Mouse (Mus musculus): ENCODE results near the gene Tecr. TPM values are rescaled to one million over a fixed set of nuclear protein-coding genes. Genes with fewer than 3 reads are reported as not detected.
A peak's percentile ranks its signal among the peaks of the same experiment; 100 is the strongest.
"Not testable (repeated sequence)": the region's sequence is repeated elsewhere in the genome, so short reads cannot be mapped to it uniquely, and the experiment has no call there.

The Tecr gene
- polyA plus RNA-seq, 1 experiment = 913 TPM

DNA sequence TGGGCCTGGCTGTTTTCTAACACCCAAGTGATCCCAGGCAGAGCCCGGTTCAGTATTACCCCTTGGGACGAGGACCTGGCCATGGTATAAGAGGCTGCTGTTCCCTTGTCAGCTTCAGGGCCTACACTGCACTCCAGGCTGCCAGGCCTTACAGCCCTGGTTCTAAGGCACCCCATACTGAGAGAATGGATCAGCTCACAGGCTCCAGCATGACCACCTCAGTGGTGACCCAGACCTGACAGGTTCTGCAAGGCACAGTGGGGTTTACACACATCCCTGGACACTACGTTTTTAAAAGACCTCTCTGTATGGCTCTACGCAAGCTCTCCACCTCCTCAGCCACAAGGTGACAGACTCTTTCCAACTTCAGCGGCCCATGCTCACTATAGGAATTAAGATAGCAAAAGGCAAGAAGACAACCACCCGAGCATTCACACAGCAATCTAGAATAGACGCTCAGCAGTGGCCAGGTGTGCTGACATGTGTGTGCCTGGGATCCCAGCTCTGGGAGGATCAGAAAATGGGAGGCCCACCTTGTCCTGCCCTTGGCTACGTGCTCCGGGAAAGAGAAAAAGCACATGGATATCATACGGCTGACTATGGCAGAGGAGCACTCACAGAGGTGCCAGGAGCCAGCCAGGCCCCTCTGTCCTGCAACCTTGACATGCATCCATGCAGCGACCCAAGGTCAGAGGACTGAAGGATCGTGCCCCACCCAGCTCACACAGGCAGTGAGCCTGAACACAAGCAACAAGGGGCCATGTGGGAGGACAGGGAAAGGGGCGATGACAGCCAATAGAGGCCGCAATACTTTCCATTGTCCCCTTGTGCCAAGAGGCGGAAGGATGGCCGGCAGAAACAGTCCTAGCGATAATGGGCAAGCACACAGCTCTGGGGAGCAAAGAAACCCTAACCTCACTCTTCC is 29.4 kb downstream of the Tecr start:
- TF ChIP-seq POLR2A (IDR thresholded peaks at IDR 0.05; ENCODE audit: borderline replicate concordance, extremely low read depth, insufficient read depth, insufficient read length, poor library complexity, severe bottlenecking) (no peak), CTCF (IDR thresholded peaks at IDR 0.05; ENCODE audit: borderline replicate concordance, extremely low read depth, insufficient read depth, insufficient read length) (no peak)
- DNase-seq (ENCODE audit: low read depth) = no peak

DNA sequence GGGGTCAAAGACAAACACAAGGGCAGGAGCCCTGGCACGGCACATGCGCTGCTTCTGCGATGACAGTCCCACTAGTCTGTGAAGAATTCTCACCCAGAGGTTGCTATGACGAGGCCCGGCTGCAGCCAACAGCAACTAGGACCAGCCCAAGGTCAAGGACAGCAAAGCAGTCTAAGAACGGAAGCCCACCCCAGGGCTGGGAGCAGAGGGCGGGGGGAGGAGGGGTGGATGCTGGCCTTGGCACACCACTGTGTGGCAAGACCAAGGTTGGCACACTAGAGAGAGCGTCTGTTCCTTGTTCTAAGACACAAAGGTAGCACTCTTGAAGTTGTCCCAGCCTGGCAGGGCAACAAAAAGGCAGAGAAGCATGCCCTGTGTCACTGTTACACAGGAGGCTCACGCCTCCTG is 30.4 kb downstream of the Tecr start:
- DNase-seq (ENCODE audit: low read depth) = peak; percentile 42
- TF ChIP-seq POLR2A (IDR thresholded peaks at IDR 0.05; ENCODE audit: borderline replicate concordance, extremely low read depth, insufficient read depth, insufficient read length, poor library complexity, severe bottlenecking) (no peak), CTCF (IDR thresholded peaks at IDR 0.05; ENCODE audit: borderline replicate concordance, extremely low read depth, insufficient read depth, insufficient read length) (no peak)

DNA sequence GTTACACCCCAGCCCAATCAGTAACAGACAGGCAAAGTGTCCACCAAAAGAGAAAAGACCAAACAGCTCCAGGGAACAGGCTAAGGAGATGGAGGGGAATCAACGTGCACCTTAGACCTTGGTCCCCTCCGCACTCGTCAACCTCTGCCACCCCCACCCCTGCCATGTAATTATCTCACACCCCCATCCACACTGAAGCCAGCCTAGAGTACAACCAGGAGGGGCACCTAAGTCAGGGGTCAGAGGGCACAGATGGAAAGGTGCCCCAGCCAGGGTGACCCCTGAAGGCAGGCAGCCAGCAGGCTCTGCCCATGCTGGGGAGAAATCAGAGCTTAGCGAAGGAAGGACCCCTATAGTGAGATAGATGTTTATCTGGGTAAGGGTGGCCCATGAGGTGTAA is 30.9 kb downstream of the Tecr start:
- no peak for TF ChIP-seq POLR2A (IDR thresholded peaks at IDR 0.05; ENCODE audit: borderline replicate concordance, extremely low read depth, insufficient read depth, insufficient read length, poor library complexity, severe bottlenecking)
- TF ChIP-seq CTCF (IDR thresholded peaks at IDR 0.05; ENCODE audit: borderline replicate concordance, extremely low read depth, insufficient read depth, insufficient read length) = no peak
- no peak for DNase-seq (ENCODE audit: low read depth)

DNA sequence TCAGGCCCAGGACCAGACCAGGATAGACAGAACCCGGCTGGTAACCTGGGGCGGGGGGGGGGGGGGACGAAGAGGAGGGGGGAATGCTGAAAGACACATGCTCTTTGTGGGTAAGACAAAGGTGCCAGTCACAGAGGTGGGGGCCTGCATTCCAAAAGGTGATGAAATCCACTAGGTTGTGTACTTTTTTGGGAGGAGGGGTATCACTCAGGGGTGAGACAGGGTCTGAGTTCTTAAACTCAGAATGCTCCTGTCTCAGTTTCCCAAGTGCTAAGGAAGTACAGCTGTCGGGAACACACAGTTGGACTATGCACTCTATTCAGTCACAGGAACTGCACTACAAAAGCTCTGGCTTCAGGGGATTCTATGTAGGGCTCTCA is 31.3 kb downstream of the Tecr start:
- TF ChIP-seq POLR2A (IDR thresholded peaks at IDR 0.05; ENCODE audit: borderline replicate concordance, extremely low read depth, insufficient read depth, insufficient read length, poor library complexity, severe bottlenecking) (no peak), CTCF (IDR thresholded peaks at IDR 0.05; ENCODE audit: borderline replicate concordance, extremely low read depth, insufficient read depth, insufficient read length) (no peak)
- no peak for DNase-seq (ENCODE audit: low read depth)

DNA sequence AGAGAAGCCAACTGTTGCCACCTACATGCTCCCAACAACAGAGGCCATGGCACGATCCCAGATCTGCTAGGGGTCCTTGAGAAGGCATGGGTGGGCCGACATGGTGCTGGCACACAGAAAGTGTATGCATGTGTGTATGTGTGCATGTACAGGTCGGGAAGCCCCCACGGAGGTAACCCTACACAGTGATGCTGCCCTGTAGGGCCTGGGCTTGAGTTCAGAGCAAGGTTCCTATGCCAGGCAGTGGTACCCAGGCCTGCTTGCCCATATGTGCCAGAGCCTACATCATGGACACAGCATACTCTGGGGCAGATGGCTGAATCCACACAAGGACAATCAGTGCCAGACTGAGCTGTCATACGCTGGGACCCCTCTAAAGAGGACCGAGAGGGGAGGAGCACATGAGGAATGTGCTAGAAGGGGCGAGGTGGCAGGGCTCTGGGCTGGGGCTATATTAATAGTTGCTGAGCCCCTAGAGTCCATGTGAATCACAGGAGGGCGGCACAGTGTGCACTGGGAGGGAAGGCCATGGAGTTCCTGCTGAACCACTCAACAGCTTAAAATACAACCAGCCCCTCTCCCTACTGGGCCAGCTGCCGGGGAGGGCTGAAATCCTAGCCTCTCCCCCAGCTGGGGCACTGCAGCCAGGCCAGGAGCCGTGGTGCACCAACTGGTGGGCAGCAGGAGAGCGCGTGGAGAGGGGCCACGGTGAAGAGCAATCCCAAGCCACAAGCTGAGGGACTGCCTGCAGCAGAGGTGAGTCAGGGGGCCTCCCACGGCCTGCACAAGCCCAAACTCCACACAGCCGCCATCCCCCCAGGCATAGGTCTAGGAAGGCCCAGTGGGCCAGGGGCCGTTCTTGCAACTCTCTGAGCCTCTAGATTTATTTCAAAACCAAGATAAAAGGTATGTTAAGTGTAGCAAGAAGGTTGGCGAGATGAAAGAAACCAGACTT is 31.9 kb downstream of the Tecr start:
- no peak for TF ChIP-seq CTCF (IDR thresholded peaks at IDR 0.05; ENCODE audit: borderline replicate concordance, extremely low read depth, insufficient read depth, insufficient read length)
- TF ChIP-seq POLR2A (IDR thresholded peaks at IDR 0.05; ENCODE audit: borderline replicate concordance, extremely low read depth, insufficient read depth, insufficient read length, poor library complexity, severe bottlenecking) = no peak
- DNase-seq (ENCODE audit: low read depth) = peak; percentile 20

DNA sequence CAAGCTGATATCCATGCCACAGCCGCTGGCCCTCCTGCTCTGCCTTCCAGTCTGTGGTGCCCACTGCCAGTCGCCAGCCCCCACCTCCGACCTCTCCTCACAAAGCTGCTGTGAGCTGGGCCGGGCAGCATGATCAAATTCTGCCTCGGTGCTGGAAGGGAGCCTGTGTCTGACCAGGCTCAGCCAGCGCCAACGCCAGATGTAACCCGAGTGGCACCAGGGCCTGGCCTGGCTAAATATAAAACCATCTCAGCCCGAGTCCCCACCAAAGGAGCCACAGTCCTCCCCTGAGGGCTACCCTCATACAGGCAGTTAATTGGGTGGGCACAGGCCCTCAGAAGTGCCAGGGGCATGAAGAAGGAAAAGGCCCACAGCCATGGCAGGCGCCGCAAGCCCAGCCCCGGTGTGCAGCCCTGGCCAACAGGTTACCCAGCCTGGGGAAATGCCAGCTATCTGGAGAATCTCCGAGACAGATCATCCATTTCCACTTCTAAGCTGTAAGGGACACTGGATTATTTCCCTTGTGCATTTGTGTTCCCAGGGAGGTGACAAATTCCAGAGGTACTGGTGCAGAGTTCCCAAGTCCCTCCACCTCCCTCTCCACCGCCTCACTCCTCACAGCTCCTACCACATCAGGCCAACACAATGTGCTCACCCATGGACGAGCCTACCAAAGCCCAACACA is 33.0 kb downstream of the Tecr start:
- no peak for DNase-seq (ENCODE audit: low read depth)
- TF ChIP-seq POLR2A (IDR thresholded peaks at IDR 0.05; ENCODE audit: borderline replicate concordance, extremely low read depth, insufficient read depth, insufficient read length, poor library complexity, severe bottlenecking) (no peak), CTCF (IDR thresholded peaks at IDR 0.05; ENCODE audit: borderline replicate concordance, extremely low read depth, insufficient read depth, insufficient read length) (no peak)

DNA sequence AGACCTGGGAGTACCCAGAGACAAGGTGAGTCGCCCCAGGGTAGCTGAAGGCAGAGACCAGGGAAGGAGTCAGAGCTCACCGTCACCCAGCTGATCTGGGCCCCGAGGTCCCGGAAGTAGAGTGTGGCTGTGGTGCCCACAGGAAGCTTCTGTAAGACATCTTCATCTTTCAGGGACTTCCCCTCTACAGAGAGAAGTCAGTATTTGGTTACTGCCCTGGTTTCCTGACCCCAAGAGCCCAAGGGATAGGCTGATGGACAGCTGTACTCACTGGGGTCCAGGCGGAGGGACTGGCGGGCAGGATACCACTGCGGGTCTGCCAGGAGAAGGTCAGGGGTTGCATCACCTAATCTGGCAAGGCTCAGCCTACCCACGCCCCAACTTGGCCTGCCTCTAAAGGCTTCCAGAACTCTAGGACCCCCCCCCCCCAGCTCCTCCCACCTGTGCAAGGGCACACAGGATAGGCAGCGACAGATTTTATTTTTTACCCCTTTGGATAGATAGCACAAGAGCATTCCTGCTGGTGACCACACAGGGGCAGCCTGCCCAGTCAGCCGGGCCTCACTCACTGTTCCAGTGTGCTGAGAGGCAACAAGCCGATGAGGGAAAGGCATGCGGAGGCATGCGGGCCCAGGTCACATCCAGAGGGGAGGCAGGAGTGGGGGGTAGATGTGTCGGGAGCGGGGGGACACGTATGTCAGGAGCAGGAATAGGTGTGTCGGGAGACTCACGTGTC is 34.5 kb downstream of the Tecr start:
- no peak for DNase-seq (ENCODE audit: low read depth)
- TF ChIP-seq POLR2A (IDR thresholded peaks at IDR 0.05; ENCODE audit: borderline replicate concordance, extremely low read depth, insufficient read depth, insufficient read length, poor library complexity, severe bottlenecking) = no peak
- no peak for TF ChIP-seq CTCF (IDR thresholded peaks at IDR 0.05; ENCODE audit: borderline replicate concordance, extremely low read depth, insufficient read depth, insufficient read length)

DNA sequence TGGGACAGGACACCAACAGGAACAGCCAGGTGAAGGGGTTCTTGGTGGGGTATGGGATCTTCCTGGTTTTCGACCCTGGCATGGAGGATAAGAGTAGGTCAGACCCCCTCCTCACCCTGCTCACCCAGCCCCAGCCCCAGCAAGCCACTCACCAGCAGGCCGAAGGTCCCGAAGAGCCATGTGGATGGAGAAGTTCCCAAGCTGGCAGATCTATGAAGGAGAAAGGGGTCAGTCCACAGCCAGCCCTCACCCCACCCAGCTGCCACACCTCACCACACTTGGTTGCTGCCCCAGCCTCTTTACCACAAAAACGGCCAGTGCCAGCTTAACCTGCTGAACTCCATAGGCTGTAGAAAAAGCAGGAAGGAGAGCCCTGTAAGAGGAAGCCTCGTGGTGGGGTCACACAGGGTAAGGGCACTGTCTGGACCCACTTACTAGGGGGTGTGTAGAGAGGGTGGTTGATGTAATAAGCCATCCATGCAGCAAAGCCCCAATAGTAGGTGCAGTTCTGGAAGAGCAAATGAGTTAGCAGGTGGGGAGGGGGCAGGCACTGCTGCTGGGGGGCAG is 35.4 kb downstream of the Tecr start:
- TF ChIP-seq CTCF (IDR thresholded peaks at IDR 0.05; ENCODE audit: borderline replicate concordance, extremely low read depth, insufficient read depth, insufficient read length) = no peak
- TF ChIP-seq POLR2A (IDR thresholded peaks at IDR 0.05; ENCODE audit: borderline replicate concordance, extremely low read depth, insufficient read depth, insufficient read length, poor library complexity, severe bottlenecking) = no peak
- DNase-seq (ENCODE audit: low read depth) = no peak

DNA sequence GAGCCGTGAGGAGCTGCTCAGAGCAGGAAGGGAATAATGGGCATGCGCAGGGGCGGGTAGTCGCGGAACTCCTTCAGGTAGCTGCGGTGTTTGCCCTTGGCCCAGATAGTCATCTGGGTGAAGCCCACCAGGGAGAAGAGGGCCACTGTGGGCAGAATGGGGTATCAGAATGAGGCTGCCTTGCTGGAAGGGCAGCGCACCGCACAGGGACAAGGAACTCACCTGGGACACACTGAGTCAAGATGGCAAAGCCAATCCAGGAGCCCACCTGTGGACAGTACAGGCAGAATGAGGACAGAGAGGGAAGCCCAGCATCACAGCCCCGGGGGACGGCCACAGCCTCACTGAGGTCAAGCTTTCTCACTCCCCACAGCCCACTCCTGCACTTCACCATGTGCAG is 36.0 kb downstream of the Tecr start:
- no peak for TF ChIP-seq CTCF (IDR thresholded peaks at IDR 0.05; ENCODE audit: borderline replicate concordance, extremely low read depth, insufficient read depth, insufficient read length)
- no peak for TF ChIP-seq POLR2A (IDR thresholded peaks at IDR 0.05; ENCODE audit: borderline replicate concordance, extremely low read depth, insufficient read depth, insufficient read length, poor library complexity, severe bottlenecking)
- no peak for DNase-seq (ENCODE audit: low read depth)

DNA sequence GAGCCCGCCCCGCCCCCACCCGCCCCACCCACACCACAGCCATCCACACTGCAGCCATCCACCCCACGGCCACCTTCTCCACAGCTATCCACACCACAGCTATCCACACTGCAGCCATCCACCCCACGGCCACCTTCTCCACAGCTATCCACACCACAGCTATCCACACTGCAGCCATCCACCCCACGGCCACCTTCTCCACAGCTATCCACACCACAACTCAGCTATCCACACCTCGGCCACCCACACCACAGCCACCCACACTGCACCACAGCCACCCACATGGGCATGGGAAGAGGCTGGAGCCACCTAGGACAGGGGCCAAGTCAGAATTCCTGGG is 36.8 kb downstream of the Tecr start:
- not testable (repeated sequence) for DNase-seq (ENCODE audit: low read depth)

Measured in brain, embryonic 14.5 days (tissue).